Mouse (Mus musculus) retina, postnatal 1 day (tissue): ENCODE data around the gene Drap1.
A peak's percentile ranks its signal among the peaks of the same experiment; 100 is the strongest.

ENCODE experiments used
- DNase-seq: peaks from one replicate; pipeline ENCODE4 v3.0.0-alpha.2; 2012

Drap1 gene

GRCm38 (mm10) chr19:5424782-5425741 is at the start of gene Drap1, which contains the start of gene AI837181:
Gene Drap1 (minus strand): TSS chr19:5424979.
Gene AI837181 (plus strand): TSS chr19:5425144.
- DNase-seq: peak; percentile 98

- DNase-seq: peak; percentile 94
Measured at GRCm38 (mm10) chr19:5473720-5474119, 48.9 kb upstream of the Drap1 start, which contains the start of gene Efemp2. Gene Efemp2 (plus strand): TSS chr19:5473954.

- DNase-seq: no peak
Measured at GRCm38 (mm10) chr19:5472857-5473256, 48.1 kb upstream of the Drap1 start.

- DNase-seq: peak; percentile 26
Measured at GRCm38 (mm10) chr19:5471846-5472245, 47.1 kb upstream of the Drap1 start.

GRCm38 (mm10) chr19:5468374-5468773 is 43.6 kb upstream of the Drap1 start, which contains the start of gene Ctsw:
Gene Ctsw (minus strand): TSS chr19:5468507.
- no peak for DNase-seq

- no peak for DNase-seq
Measured at GRCm38 (mm10) chr19:5466916-5467500, 42.2 kb upstream of the Drap1 start.

- DNase-seq: no peak
Measured at GRCm38 (mm10) chr19:5465037-5465436, 40.3 kb upstream of the Drap1 start.

- peak; percentile 91 for DNase-seq
Measured at GRCm38 (mm10) chr19:5463791-5464562, 39.2 kb upstream of the Drap1 start.

- no peak for DNase-seq
Measured at GRCm38 (mm10) chr19:5463212-5463611, 38.4 kb upstream of the Drap1 start.

GRCm38 (mm10) chr19:5461411-5461810 is 36.6 kb upstream of the Drap1 start:
- no peak for DNase-seq

GRCm38 (mm10) chr19:5460465-5460911 is 35.7 kb upstream of the Drap1 start, which contains the start of gene Fibp:
Gene Fibp (plus strand): TSS chr19:5460615.
- DNase-seq: peak; percentile 93

- DNase-seq: no peak
Measured at GRCm38 (mm10) chr19:5459896-5460295, 35.1 kb upstream of the Drap1 start.

GRCm38 (mm10) chr19:5459019-5459418 is 34.2 kb upstream of the Drap1 start:
- no peak for DNase-seq

- DNase-seq: no peak
Measured at GRCm38 (mm10) chr19:5457746-5458442, 33.1 kb upstream of the Drap1 start, which contains the start of gene Ccdc85b. Gene Ccdc85b (minus strand): TSS chr19:5457894.

- peak; percentile 97 for DNase-seq
Measured at GRCm38 (mm10) chr19:5456922-5457745, 32.4 kb upstream of the Drap1 start.

GRCm38 (mm10) chr19:5456241-5456921 is 31.6 kb upstream of the Drap1 start:
- DNase-seq: no peak

GRCm38 (mm10) chr19:5455568-5455967 is 30.8 kb upstream of the Drap1 start:
- no peak for DNase-seq

GRCm38 (mm10) chr19:5455037-5455436 is 30.3 kb upstream of the Drap1 start:
- DNase-seq: no peak

GRCm38 (mm10) chr19:5451766-5452165 is 27.0 kb upstream of the Drap1 start:
- DNase-seq: no peak

- DNase-seq: no peak
Measured at GRCm38 (mm10) chr19:5449673-5450072, 24.9 kb upstream of the Drap1 start.
